Mouse (Mus musculus) liver, postnatal 0 days (tissue): ENCODE data around the gene Zfp275.

Experiments
- CTCF ChIP-seq: sonication (generic); IDR thresholded peaks from 2 replicates; pipeline ENCODE4 v1.5.1; 2016; ENCODE audit warnings: antibody characterized with exemption, low read depth
- EP300 ChIP-seq: IDR thresholded peaks from 2 replicates; pipeline ENCODE4 v1.6.1; 2016; ENCODE audit warnings: antibody characterized with exemption, low read depth, mild to moderate bottlenecking

DNA sequence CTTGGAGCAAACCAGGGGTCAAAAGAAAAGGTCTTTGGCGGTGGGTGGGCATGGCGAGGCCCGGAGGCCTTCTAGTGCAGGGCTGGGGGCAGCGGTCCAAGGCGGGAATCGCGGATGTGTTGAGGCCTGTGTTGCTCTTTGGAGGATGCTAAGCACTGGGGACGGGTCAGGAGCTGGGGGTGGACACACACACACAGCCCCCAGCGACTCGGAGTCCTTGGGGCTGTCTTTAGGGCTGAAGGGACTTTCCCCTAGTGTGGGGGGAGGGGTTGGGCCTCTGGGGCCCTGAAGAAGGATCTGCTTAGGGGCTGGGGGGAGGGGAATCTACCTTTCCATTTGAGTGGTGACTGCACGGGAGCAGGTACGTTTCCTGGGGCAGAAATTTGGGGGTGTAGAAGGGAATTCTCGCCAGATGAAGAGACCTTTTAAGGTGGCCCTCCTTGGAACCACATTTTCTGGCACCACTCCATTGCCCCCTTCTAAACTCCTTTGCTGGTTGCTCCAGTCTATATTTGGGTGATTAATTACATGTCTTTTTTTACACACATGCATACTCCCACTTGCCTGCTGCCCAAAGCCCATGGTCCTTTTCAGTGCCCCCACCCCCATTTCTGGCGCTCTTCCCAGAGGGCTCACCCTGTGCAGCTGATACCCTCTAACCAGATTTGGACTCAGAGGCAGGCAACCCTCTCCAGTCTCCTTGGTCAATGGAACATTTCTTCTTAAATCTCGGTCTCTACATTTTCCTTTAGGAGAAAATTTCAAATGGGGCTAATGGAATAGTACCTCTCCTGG, 717 bp downstream of the Zfp275 start:
- TF ChIP-seq CTCF: no peak
- no peak for TF ChIP-seq EP300
